Mouse (Mus musculus): Measurements from ENCODE around the gene Ccdc191. TPM values are rescaled to one million over a fixed set of nuclear protein-coding genes. Genes with fewer than 3 reads are reported as not detected.

Ccdc191 gene
- total and polyA plus RNA-seq, 3 experiments: 5.1 to 7.0 TPM; not detected in 1

DNA sequence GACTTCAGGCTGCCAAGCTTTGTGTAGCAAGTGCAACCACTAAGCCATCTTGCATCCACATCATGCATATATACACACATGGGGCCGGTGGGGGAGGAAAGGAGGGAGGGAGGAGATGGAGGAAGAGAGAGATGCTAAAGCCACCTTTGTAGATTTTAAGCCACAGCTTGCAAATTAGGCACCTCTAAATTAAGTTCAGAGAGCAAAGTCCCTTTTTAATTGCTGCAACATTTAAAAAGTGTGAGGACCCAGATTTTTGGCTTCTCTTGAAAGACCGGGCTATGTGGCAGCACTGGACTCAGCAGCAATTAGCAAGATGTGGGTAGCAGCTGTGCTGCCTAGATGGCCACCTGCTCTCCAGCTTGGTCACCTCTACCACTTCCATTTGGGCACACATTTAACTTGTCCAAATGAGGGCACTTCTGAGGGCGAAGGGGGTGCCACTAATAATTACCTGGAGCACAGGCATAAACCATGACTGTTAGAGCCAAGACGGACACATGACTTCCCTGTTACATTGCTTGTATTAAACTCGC lies 30.6 kb upstream of the Ccdc191 start (continued):
- no peak for TF ChIP-seq MXI1 (IDR thresholded peaks at IDR 0.05; ENCODE audit: low read depth, low read length)

DNA sequence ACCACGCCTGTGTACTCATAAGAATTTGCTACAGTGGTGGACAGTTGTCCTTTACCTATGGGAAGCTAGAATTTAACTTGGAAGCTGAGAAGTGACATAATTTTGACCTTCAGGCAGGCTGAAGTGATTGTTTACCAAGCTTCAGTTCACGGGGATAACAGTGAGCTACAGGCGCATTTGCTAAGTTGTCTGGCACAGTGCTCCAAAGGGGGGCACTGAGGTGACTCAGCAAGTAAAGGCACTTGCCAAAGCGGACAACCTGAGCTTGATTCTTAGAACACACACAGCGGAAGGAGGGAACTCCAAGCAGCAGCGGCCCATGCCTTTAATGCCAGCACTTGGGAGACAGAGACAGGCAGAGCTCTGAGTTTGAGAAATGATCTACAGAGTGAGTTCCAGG lies 29.0 kb upstream of the Ccdc191 start:
- no peak overlapping the region for H3K9ac ChIP-seq (ENCODE audit: control insufficient read depth, low read depth, low read length, poor library complexity, severe bottlenecking)
- no peaks in the 10 kb centered on the region for H3K79me2 ChIP-seq (ENCODE audit: control insufficient read depth, insufficient read depth, low read length, poor library complexity)
- H3K36me3 ChIP-seq (ENCODE audit: control insufficient read depth in 1 of 2, insufficient read depth in 2 of 2, low read length in 2 of 2): peaks cover 0 to 2% of the 10 kb centered on the region in 2 experiments; a peak in 1 of 4 replicates
- no peaks in the 10 kb centered on the region for H3K27me3 ChIP-seq (ENCODE audit: control insufficient read depth in 1 of 2, insufficient read depth in 2 of 2, low read length in 2 of 2)
- H3K9me3 ChIP-seq (replicated peaks; ENCODE audit: insufficient read depth, low read length): no peaks in the 10 kb centered on the region
- no peak for DNase-seq (ENCODE audit: low read depth, low spot score)
- TF ChIP-seq USF2 (IDR thresholded peaks at IDR 0.05; ENCODE audit: borderline replicate concordance in 1 of 2, insufficient read depth in 1 of 2, low read depth in 1 of 2, low read length in 2 of 2): no peak
- no peak for TF ChIP-seq TBP (IDR thresholded peaks at IDR 0.05; ENCODE audit: low read depth, low read length)
- no peak for TF ChIP-seq POLR2A (IDR thresholded peaks at IDR 0.05; ENCODE audit: control insufficient read depth in 1 of 2, insufficient read depth in 1 of 2, low read depth in 1 of 2, low read length in 2 of 2, poor library complexity in 1 of 2)
- TF ChIP-seq EP300 (IDR thresholded peaks at IDR 0.05; ENCODE audit: low read depth in 1 of 2, low read length in 2 of 2): no peak
- TF ChIP-seq TAL1 (IDR thresholded peaks at IDR 0.05; ENCODE audit: low read length): no peak
- TF ChIP-seq POLR2AphosphoS2 (IDR thresholded peaks at IDR 0.05; ENCODE audit: low read length): no peak
- TF ChIP-seq CHD2 (IDR thresholded peaks at IDR 0.05; ENCODE audit: low read length): no peak
- TF ChIP-seq E2F4 (IDR thresholded peaks at IDR 0.05; ENCODE audit: borderline replicate concordance, low read depth, low read length): no peak
- no peak for TF ChIP-seq UBTF (IDR thresholded peaks at IDR 0.05; ENCODE audit: borderline replicate concordance, insufficient read depth, low read depth, low read length)
- no peak for TF ChIP-seq SIN3A (IDR thresholded peaks at IDR 0.05; ENCODE audit: low read length)
- no peak overlapping the region for H3K27ac ChIP-seq (ENCODE audit: control insufficient read depth, low read depth, low read length)
- no peak overlapping the region for H3K4me3 ChIP-seq (ENCODE audit: control insufficient read depth in 1 of 2, insufficient read depth in 1 of 2, low read depth in 2 of 2, low read length in 2 of 2)
- no peaks in the 10 kb centered on the region for H3K4me1 ChIP-seq (ENCODE audit: control insufficient read depth in 1 of 2, insufficient read depth in 2 of 2, low read length in 2 of 2)

DNA sequence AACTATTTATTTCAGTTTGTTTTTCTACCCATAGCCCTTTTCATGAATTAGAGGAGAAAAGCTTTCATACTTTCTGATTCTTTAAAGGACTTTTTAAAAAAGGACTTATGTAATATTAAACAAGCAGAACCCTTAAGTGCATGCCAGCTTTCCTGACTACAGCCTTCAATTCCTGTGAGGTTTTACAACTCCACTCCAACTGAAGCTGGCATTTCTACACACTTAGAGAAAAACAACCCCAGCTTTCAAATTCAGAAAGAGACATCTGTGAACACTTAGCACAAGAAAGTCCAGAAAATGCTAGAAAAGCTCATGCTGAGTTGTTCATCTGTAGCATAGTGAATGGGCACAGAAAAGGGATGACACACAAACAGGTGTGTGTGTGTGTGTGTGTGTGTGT lies 19.8 kb upstream of the Ccdc191 start:
- no peaks in the 10 kb centered on the region for H3K9me3 ChIP-seq (replicated peaks; ENCODE audit: insufficient read depth, low read length)

More for the DNA sequence above, 19.8 kb upstream of the Ccdc191 start:
- 0 out of 4 replicates have a peak, but pooled peaks cover 0 to 1% of the 10 kb centered on the region in 2 experiments for H3K4me1 ChIP-seq (ENCODE audit: control insufficient read depth in 1 of 2, insufficient read depth in 2 of 2, low read length in 2 of 2)
- H3K36me3 ChIP-seq (ENCODE audit: control insufficient read depth in 1 of 2, insufficient read depth in 2 of 2, low read length in 2 of 2): peaks cover 0 to 7% of the 10 kb centered on the region in 2 experiments
- H3K9ac ChIP-seq (ENCODE audit: control insufficient read depth, low read depth, low read length, poor library complexity, severe bottlenecking): no peak overlapping the region
- H3K4me3 ChIP-seq (ENCODE audit: control insufficient read depth in 1 of 2, insufficient read depth in 1 of 2, low read depth in 2 of 2, low read length in 2 of 2): no peak overlapping the region
- no peaks in the 10 kb centered on the region for H3K79me2 ChIP-seq (ENCODE audit: control insufficient read depth, insufficient read depth, low read length, poor library complexity)
- H3K27ac ChIP-seq (ENCODE audit: control insufficient read depth, low read depth, low read length): no peak overlapping the region
- no peak for DNase-seq (ENCODE audit: low read depth, low spot score)
- TF ChIP-seq ETS1 (IDR thresholded peaks at IDR 0.05; ENCODE audit: low read depth, low read length): no peak
- no peak for TF ChIP-seq NELFE (IDR thresholded peaks at IDR 0.05; ENCODE audit: low read depth, low read length)
- TF ChIP-seq KAT2A (conservative IDR thresholded peaks at IDR 0.05; ENCODE audit: low read depth, low read length): no peak
- TF ChIP-seq MAX (IDR thresholded peaks at IDR 0.05; ENCODE audit: low read length): no peak
- no peak for TF ChIP-seq POLR2A (IDR thresholded peaks at IDR 0.05; ENCODE audit: control insufficient read depth in 1 of 2, insufficient read depth in 1 of 2, low read depth in 1 of 2, low read length in 2 of 2, poor library complexity in 1 of 2)
- TF ChIP-seq RCOR1 (IDR thresholded peaks at IDR 0.05; ENCODE audit: low read depth, low read length): no peak
- TF ChIP-seq GABPA (IDR thresholded peaks at IDR 0.05; ENCODE audit: low read depth, low read length): no peak
- no peak for TF ChIP-seq MAZ (IDR thresholded peaks at IDR 0.05; ENCODE audit: low read depth, low read length)
- no peak for TF ChIP-seq ELF1 (IDR thresholded peaks at IDR 0.05; ENCODE audit: low read depth, low read length)
- no peaks in the 10 kb centered on the region for H3K27me3 ChIP-seq (ENCODE audit: control insufficient read depth in 1 of 2, insufficient read depth in 2 of 2, low read length in 2 of 2)

All from MEL (cell line).